Mouse (Mus musculus) E14TG2a.4 (cell line): ENCODE measurements around the gene Ppm1d.

Source experiments
- H3K27me3 ChIP-seq: 2 replicates; pipeline ENCODE4 v1.6.1; 2014; ENCODE audit warnings: low read length, control low read depth; ENCODE audit not compliant: insufficient read depth
- H3K36me3 ChIP-seq: 2 replicates; pipeline ENCODE4 v1.6.1; 2014; ENCODE audit warnings: low read length, control low read depth; ENCODE audit not compliant: insufficient read depth
- H3K4me1 ChIP-seq: replicated peaks from 2 replicates; pipeline ENCODE4 v1.6.1; 2014; ENCODE audit warnings: low read depth, low read length, control low read depth
- H3K4me3 ChIP-seq: replicated peaks from 2 replicates; pipeline ENCODE4 v1.5.1; 2014; ENCODE audit warnings: mild to moderate bottlenecking, low read length
- H3K9me3 ChIP-seq: 2 replicates; pipeline ENCODE4 v1.6.1; 2014; ENCODE audit warnings: low read length, control low read depth
- CTCF ChIP-seq: conservative IDR thresholded peaks from 2 replicates; pipeline ENCODE4 v1.5.1; 2014; ENCODE audit warnings: low read length
- NANOG ChIP-seq: IDR thresholded peaks from 2 replicates; pipeline ENCODE4 v1.6.1; 2014; ENCODE audit warnings: borderline replicate concordance, low read length, mixed read lengths
- POU5F1 ChIP-seq: IDR thresholded peaks from 2 replicates; pipeline ENCODE4 v1.6.1; 2014; ENCODE audit warnings: low read length, borderline replicate concordance

The Ppm1d gene

DNA sequence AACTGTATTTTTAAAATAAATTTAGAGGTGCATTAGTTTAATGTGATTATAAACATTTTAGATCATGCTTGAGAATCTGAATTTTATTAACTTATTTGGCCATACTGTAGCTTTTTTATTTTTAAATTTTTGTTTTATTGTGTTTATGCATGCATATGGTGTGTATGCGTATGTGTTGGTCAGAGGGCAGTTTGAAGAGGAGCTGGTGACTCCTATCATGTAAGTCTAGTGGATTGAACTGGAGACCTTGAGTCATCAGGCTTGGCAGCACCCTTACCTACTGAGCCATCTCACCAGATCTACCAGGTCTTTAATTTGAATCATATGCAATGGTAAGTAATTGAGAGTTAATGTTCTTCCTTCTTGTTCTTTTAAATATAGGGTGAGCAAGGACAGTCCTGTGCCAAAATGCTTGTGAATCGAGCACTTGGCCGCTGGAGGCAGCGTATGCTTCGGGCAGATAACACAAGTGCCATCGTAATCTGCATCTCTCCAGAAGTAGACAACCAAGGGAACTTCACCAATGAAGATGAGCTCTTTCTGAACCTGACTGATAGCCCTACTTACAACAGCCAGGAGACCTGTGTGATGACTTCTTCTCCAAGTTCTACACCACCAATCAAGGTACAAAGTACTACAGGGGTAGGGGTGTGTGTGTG is 28.3 kb downstream of the Ppm1d start:
- H3K9me3 ChIP-seq = no peaks in the 10 kb centered on the region
- H3K4me3 ChIP-seq = no peak overlapping the region
- H3K36me3 ChIP-seq = peaks cover 60% of the 10 kb centered on the region
- TF ChIP-seq CTCF (no peak), NANOG (no peak), POU5F1 (no peak)
- H3K27me3 ChIP-seq = no peaks in the 10 kb centered on the region
- H3K4me1 ChIP-seq = no peaks in the 10 kb centered on the region

DNA sequence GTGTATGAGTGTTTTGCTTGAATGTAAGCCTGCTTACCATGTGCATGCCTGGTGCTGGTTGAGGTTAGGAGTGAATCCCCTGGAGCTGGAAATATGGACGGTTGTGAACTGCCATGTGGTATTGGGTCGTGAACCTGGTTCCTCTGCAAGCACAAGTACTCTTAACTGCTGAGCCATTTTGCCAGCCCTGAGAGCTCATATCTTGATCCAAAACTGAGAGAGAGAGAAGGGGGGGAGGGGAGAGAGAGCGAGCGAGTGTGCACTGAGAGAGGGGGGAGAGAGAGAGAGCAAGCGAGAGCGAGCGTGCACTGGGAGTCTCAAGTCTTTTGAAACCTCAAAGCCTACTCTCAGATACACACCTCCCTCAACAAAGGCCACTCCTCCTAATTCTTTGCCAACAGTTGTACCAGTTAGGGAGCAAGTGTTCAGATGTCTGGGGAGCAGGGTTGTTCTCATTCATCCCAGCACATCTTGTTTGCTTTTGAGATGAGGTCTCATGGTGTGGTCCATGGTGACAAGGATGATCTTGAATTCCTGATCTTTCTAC is 29.1 kb downstream of the Ppm1d start:
- peaks cover 62% of the 10 kb centered on the region for H3K36me3 ChIP-seq
- H3K27me3 ChIP-seq = no peaks in the 10 kb centered on the region
- H3K9me3 ChIP-seq = no peaks in the 10 kb centered on the region
- no peaks in the 10 kb centered on the region for H3K4me1 ChIP-seq
- H3K4me3 ChIP-seq = no peak overlapping the region
- TF ChIP-seq NANOG (no peak), POU5F1 (no peak), CTCF (no peak)

DNA sequence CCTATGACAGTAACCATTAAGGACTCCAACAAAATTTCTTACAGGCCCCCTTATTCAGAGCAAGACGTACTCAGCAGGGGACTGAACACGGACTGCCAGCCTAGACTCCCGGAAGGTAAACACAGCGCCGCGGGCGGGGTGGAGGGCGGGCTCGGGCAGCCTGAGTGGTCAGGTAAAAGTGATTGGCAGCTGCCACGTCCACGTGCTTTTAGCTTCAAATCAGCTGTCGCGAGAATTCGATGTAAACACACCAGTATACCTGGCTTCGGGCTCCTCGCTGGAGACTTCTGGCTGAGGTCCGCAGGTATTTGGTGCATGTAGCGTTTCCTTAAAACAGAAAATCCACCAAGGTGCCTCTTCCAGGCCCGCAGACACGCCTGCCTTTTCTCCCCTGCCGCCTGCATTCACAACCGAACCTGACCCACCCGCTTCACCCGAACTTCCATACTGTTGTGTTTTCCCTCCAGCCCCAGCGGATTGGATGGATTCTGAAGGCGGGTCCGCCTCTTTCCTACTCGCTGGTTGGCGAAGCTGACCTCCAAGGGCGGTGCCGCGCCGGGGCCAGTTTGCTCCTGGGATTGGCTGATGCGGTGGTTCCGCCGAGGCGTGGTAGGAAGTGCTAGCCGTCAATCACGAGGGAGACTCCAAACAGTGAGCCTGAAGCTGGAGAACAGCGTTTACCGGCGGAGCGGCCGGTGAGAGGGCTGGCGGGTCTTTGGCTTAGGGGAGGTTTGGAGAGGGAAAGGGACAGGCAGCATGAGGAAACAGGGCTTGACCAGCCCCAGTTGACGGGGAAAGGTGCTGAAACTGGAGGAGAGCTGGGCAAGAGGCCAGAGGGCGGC is 41.7 kb downstream of the Ppm1d start, which contains the start of gene Bcas3:
TSS of gene Bcas3 (plus strand) at position 629 of the 842 bp plus-strand sequence.
- H3K4me1 ChIP-seq = peaks cover 32% of the 10 kb centered on the region
- no peaks in the 10 kb centered on the region for H3K9me3 ChIP-seq
- peak within 1 kb of the TSS; percentile 95 for H3K4me3 ChIP-seq
- H3K27me3 ChIP-seq = no peaks in the 10 kb centered on the region
- TF ChIP-seq NANOG (no peak), CTCF (no peak), POU5F1 (no peak)
- H3K36me3 ChIP-seq = peaks cover 32% of the 10 kb centered on the region

DNA sequence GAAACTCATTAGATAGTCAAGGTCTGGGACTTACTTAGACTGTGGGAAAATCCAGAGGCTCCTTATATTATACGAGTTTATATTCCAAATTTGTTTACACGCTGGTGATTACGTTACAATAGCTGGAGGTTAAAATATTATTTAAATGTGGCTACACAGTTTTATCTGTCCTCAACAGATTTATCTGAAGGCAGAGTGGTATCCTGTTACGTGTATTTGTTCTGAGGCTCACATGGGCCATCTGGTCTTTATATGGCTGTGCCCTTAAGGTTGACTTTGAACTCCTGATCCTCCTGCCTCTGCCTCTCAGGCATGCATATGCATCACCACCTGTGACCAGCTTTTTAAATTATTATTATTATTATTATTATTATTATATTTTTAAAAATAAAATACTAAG is 42.8 kb downstream of the Ppm1d start:
- no peaks in the 10 kb centered on the region for H3K27me3 ChIP-seq
- TF ChIP-seq NANOG (no peak), POU5F1 (no peak), CTCF (no peak)
- peaks cover 32% of the 10 kb centered on the region for H3K4me1 ChIP-seq
- H3K36me3 ChIP-seq = peaks cover 39% of the 10 kb centered on the region
- H3K4me3 ChIP-seq = peak overlapping the region; percentile 95
- H3K9me3 ChIP-seq = no peaks in the 10 kb centered on the region

DNA sequence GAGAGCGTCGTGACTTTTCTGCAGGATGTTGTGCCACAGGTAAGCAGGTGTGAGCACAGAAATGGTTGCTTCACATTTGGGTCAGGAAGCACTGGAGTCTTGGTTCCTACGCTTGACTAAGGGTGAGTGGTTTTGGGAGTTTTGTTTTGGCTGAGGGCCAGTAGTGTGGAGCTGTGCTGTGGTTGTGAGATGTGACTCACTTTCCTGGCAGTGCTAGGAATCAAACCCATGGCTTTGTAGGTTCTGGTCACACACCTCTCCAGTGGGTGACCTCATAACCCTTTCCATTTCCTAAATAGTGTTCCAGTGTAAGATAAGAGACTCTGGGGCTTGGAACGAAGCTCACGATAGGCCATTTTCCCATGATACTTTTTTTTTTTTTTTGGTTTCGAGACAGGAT is 48.6 kb downstream of the Ppm1d start:
- Histone ChIP-seq H3K36me3 (peaks cover 90% of the 10 kb centered on the region), H3K27me3 (no peaks in the 10 kb centered on the region), H3K9me3 (no peaks in the 10 kb centered on the region), H3K4me3 (no peak overlapping the region), H3K4me1 (peaks cover 53% of the 10 kb centered on the region)
- no peak for TF ChIP-seq CTCF
- TF ChIP-seq POU5F1 = no peak
- TF ChIP-seq NANOG = no peak

DNA sequence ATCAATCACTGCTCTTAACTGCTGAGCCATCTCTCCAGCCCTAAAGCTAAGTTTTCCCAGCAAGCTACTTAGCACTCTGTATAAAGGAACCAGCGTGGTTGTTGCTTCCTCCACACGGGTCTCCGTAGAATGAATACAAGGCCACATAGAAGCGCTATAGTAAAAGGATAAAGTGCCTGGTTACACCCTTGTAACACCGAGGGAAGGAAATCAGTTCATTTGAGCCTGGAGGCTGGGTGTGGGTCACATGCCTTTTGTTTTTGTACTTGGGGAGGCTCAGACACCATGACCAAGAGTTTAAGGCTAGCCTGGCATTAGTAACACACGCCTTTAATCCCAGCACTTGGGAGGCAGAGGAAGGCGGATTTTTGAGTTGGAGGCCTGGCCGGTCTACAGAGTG is 50.6 kb downstream of the Ppm1d start:
- H3K4me1 ChIP-seq = peaks cover 47% of the 10 kb centered on the region
- no peak for TF ChIP-seq NANOG
- TF ChIP-seq POU5F1 = no peak
- TF ChIP-seq CTCF = no peak
- no peaks in the 10 kb centered on the region for H3K9me3 ChIP-seq
- no peak overlapping the region for H3K4me3 ChIP-seq
- H3K36me3 ChIP-seq = peaks cover 92% of the 10 kb centered on the region
- H3K27me3 ChIP-seq = no peaks in the 10 kb centered on the region

DNA sequence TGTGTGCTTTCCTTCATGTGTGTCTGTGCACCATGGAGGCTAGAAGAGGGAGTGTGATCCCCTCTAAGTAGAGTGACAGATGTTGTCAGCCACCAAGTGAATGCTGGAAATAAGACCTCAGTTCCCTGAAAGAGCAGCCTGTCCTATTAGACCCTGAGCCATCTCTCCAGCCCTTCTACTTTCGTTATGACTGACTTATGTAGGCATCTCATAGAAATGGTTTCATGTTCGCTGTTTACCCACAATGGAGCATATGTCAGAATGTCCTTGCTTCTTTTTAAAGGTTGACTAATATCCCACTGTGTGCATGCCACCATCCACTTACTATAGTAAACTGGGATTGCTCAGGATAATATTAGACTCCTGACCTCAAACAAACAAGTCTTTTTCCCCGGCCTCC is 55.1 kb downstream of the Ppm1d start:
- Histone ChIP-seq H3K36me3 (peaks cover 90% of the 10 kb centered on the region), H3K27me3 (no peaks in the 10 kb centered on the region), H3K4me1 (peaks cover 51% of the 10 kb centered on the region), H3K4me3 (no peak overlapping the region), H3K9me3 (no peaks in the 10 kb centered on the region)
- TF ChIP-seq NANOG = no peak
- TF ChIP-seq CTCF = no peak
- no peak for TF ChIP-seq POU5F1

DNA sequence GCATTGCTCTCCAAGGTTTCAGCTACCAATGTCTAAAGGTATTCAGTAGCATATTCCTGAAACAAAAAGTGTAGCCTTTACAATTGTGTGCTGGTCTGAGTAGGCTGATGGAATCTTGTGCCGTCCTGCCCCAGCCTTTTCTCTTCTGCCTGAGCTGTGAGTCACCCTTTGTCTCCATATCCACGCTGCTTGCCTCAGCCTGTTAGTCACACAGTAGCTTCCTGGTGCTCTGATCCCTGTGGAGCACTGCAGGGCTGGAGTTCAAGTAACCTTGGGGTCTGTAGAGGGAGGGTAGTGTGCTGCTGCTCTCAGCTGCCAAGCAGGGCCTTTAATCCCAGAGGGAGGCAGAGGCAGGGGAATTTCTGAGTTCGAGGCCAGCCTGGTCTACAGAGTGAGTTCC is 56.8 kb downstream of the Ppm1d start:
- TF ChIP-seq NANOG (no peak), POU5F1 (no peak), CTCF (no peak)
- H3K36me3 ChIP-seq = peaks cover 92% of the 10 kb centered on the region
- no peak overlapping the region for H3K4me3 ChIP-seq
- H3K27me3 ChIP-seq = no peaks in the 10 kb centered on the region
- H3K4me1 ChIP-seq = peaks cover 34% of the 10 kb centered on the region
- no peaks in the 10 kb centered on the region for H3K9me3 ChIP-seq
